Mouse (Mus musculus) spleen, adult 2 months (tissue): ENCODE results near the gene Pax3.

Experiments
- CTCF ChIP-seq: fragments of 200-500 bp; IDR thresholded peaks from 2 replicates; pipeline ENCODE4 v1.5.1; 2011; ENCODE audit warnings: mild to moderate bottlenecking, inconsistent platforms; ENCODE audit not compliant: insufficient read depth, insufficient read length, insufficient replicate concordance; ENCODE audit errors: extremely low read depth
- POLR2A ChIP-seq: fragments of 200-500 bp; IDR thresholded peaks from 2 replicates; pipeline ENCODE4 v1.6.1; 2011; ENCODE audit warnings: low read depth, low read length, inconsistent platforms

- TF ChIP-seq CTCF (no peak), POLR2A (no peak)
Measured at GRCm38 (mm10) chr1:78199221-78199620, 2.3 kb upstream of the Pax3 start.
